Mouse (Mus musculus): ENCODE results near the gene Selenon.

DNA sequence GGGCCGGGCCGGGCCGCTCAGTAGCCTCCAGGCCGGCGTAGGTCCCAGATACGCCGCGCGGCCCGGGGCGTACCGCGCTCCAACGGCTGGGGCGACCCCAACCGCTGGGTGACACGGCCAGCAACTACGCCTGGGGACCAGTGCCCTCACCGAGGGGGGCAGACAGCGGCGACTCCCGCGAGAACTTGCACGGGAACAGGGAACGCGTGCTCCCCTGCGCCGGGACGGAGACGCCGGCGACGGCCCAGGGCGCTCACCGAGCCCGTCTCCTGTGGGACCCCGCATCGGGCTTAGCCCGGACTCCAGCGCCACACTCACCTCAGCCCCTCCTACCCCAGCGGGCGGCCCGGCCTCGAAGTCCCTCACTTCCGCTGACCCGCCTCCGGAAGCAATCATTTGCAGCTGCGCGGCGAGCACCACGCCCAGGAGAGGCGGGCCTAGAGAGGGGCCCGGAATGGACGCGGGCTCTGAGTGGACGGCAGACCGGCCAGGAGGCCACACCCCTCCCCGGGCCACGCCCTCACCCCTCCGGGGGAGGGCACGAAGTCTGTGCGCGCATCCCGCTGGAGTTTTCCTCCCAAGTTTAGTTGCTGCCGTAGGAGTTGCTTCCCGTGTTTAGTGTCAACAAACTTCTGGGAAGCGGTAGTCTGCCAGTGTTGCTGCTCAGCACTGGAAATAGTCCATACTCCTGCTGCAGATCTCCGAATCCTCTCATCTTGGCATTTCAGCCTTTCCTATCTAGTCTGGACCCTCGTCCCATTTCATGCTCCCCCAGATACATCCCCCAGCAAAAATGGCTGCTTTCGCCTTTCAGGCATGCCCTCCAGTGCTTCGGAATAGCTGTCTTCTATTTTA lies 16.8 kb downstream of the Selenon start, which contains the start of gene Mtfr1l:
- TF ChIP-seq CEBPB (IDR thresholded peaks at IDR 0.05; ENCODE audit: low read depth) (no peak), CTCF (IDR thresholded peaks at IDR 0.05; ENCODE audit: control insufficient read depth, insufficient read depth, insufficient read length) (no peak), MAX (IDR thresholded peaks at IDR 0.05) (no peak), MYOG (IDR thresholded peaks at IDR 0.05; ENCODE audit: control insufficient read depth, extremely low read depth, insufficient read length) (no peak), FOSL1 (IDR thresholded peaks at IDR 0.05; ENCODE audit: insufficient read depth, low read length, poor library complexity, severe bottlenecking) (no peak), USF1 (IDR thresholded peaks at IDR 0.05; ENCODE audit: low read depth) (no peak)

All from C2C12 (cell line).